Mouse (Mus musculus) testis, adult 2 months (tissue): Measurements from ENCODE around the gene Senp3.

Experiments used
- CTCF ChIP-seq: fragments of 200-500 bp; IDR thresholded peaks from 2 replicates; pipeline ENCODE4 v1.5.1; 2012; ENCODE audit warnings: low read depth, mild to moderate bottlenecking, inconsistent platforms, low read length, moderate library complexity; ENCODE audit not compliant: control insufficient read depth, insufficient read depth, insufficient replicate concordance
- POLR2A ChIP-seq: fragments of 200-500 bp; IDR thresholded peaks from 2 replicates; pipeline ENCODE4 v1.6.1; 2012; ENCODE audit warnings: low read depth, mild to moderate bottlenecking, inconsistent platforms, low read length, moderate library complexity; ENCODE audit not compliant: control insufficient read depth

DNA sequence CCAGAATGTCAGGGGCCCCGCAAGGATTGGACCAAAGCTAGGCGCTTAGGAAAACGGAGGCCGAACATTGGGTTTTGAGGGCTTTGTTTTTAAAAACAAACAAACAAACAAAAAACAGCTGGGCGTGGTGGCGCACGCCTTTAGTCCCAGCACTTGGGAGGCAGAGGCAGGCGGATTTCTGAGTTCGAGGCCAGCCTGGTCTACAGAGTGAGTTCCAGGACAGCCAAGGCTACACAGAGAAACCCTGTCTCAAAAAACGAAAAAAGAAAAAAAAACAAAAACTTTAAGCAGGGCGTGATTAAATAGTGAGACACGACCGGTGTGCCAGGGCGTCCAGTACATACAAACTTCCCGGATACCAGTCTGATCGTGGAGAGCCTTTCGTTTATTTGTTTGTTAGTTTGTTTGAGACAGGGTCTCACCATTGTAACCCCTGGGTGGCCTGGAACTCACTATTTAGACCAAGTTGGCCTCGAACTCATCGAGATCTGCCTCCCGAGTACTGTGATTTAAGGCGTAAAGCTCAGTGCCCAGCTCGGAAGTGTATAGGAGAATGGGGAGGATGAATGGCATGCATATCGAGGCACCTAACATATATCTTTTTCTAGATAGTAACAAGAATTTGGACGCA lies 440 bp upstream of the Senp3 start:
- no peak for TF ChIP-seq CTCF
- no peak for TF ChIP-seq POLR2A
